Mouse (Mus musculus) kidney, adult 9 months (tissue): ENCODE results near the gene Errfi1.
"Not testable (repeated sequence)": the region's sequence is repeated elsewhere in the genome, so short reads cannot be mapped to it uniquely, and the experiment has no call there.

Source experiments
- DNase-seq: peaks from one replicate; pipeline ENCODE4 v3.0.0; 2022

Errfi1 gene

GRCm38 (mm10) chr4:150849964-150850363, 3.8 kb upstream of the Errfi1 start:
- no peak for DNase-seq

- peak; percentile 85 for DNase-seq
Measured at GRCm38 (mm10) chr4:150850893-150851292, 2.8 kb upstream of the Errfi1 start.

GRCm38 (mm10) chr4:150852045-150852444, 1.7 kb upstream of the Errfi1 start:
- peak; percentile 88 for DNase-seq

DNA sequence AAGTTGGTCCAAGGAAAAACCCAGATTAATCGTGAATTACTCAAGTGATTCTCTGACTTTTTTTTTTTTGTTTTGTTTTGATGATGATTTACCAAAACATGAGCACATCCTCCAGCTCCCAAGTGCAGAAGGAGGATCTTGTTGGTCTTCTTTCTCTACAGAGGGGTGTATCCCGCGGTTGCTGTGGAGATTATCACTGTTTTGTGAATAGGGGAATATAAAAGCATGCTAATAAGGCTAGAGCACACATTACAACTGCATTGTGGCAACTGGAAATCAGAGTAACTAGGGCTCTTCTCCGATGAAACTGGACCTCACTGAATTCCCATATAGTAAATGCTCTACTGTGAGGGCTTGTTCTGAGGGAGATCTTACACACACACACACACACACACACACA, 1.2 kb upstream of the Errfi1 start:
- no peak for DNase-seq

DNA sequence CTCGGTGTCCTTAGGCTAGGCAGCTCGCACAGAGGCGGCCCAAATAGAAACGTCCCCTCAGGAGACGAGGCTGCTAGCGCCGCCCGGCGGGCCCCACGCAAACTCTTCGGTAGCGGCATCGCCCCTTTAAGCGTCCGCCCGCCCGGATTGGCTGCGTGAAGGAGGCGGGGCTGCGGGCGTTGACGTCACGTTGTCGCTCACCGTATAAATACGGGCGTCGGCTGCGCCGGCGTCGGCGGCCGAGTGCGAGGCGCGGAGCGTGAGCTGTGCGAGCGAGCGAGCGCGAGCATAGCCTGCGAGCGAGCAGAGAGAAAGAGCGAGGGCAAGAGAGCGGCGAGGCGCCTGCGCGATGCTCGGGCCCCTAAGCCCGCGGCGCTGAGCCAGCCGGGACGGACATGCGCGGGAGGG, 1.1 kb downstream of the Errfi1 start:
- DNase-seq = peak; percentile 96

DNA sequence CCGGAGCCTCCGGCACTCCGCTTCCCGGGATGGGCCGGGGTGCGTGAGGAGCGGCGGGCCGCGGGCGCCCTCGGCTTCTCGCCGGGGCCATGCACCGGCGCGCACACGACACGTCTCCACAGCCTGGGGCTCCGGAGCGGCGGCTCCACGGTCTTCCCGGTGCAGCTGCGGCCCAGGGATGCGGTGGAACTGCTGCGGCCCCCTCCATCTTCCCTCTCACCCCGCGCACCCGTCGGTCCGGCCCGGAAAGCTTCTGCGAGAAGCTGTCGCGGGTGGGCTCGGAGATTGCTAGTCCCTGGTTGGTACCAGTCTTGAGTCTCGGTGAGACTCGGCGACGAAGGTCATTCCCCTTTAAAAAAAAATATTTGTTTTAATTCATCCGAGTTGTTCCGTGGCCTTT, 1.6 kb downstream of the Errfi1 start:
- no peak for DNase-seq

DNA sequence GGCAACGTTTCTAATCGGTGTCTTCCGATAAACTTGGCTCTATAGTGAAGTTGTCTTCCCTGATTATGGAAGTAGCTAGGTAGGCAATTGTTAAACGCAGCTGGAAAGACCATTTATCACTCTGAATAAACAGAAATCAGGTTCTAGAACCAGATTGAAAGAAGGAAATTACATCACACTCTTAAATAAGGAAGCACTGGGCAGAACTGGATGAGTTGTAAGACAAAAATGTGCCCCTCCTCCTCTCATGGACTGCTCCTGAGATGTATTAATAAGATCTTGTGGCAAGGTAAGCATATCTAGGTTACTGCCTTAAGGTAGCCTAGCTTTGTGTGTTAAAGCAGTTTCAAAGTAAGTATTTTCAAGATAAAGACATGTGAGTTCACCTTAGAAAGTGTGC, 6.8 kb downstream of the Errfi1 start:
- DNase-seq = peak; percentile 45

GRCm38 (mm10) chr4:150861161-150861560, 7.4 kb downstream of the Errfi1 start:
- DNase-seq = peak; percentile 25

DNA sequence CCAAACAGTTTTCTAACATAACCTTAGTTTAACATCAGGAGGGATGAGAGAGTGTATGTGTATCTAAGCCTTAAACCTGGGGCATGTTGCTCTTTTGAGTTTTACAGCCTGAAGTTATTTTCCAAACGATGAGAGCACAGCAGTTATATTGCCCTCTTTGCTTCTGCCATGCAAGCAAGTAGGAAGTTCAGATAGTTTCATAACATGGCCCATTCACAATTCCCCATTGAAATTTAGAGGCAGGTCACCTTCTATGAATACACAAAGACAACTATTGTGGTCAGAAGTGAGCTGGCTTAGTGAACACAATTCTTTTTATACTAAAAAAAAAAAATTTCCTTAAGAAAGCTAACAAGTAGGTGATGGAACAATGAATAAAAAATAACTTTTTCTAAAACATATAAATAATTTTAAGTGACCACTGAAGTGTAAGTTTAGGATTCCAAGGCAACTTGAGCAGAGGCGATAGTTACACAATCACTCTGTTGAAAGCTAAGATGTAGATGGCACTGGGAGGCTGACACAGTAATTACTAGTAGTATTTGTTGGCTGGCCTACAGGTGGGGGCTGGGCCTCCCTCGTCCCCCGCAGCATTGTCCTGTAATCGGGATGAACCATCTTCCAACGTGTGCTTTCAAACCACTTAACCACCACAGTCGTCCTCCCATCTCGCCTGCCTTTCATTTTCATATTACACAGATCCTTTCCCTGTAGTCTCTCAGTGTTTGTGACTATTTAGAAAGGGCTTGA, 9.1 kb downstream of the Errfi1 start:
- peak; percentile 37 for DNase-seq

- peak; percentile 59 for DNase-seq
Measured at GRCm38 (mm10) chr4:150865371-150865770, 11.7 kb downstream of the Errfi1 start.

DNA sequence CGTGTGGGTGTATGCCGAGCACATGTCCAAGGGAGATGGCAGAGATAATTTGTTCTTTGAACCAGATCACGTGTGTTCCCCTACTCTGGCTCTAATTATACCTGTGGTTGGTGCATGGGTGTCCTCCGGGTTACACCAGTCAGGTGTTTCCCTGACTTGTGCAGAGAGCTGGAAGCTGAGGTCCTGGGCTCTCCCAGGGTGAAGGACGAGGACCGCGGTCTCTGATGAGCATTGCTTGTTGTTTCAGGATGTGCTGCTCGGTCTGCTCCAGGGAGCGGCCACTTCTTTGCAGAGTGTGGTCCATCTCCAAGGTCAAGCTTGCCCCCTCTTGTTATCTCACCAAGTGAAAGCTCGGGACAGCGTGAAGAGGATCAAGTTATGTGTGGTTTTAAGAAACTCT, 12.3 kb downstream of the Errfi1 start:
- peak; percentile 44 for DNase-seq

DNA sequence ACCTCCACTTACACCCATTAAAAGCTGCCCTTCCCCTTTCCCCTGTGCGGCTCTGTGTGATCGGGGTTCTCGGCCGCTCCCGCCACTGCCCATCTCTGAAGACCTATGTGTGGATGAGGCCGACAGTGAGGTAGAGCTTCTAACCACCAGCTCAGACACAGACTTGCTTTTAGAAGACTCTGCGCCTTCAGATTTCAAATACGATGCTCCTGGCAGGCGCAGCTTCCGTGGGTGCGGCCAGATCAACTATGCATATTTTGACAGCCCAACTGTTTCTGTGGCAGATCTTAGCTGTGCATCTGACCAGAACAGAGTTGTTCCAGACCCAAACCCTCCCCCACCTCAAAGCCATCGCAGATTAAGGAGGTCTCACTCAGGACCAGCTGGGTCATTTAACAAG, 12.8 kb downstream of the Errfi1 start:
- DNase-seq = no peak

DNA sequence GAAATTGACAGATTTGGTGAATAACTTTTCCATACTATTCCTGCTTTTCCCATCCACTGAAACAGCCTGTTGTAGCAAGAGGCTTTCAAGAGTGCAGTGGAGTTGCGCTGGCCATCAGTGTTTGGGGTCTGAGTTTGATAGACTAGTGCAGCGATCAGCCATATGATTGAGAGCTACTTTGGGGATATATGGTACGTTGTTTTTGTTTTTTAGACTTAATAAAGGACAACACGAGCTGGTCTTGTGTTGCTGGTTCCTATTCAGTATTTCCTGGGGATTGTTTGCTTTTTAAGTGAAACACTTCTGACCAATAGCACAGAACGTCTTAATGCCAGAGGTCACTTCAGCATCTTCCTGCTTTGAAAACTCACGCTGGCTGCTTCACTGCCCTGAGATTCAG, 14.4 kb downstream of the Errfi1 start:
- no peak for DNase-seq

DNA sequence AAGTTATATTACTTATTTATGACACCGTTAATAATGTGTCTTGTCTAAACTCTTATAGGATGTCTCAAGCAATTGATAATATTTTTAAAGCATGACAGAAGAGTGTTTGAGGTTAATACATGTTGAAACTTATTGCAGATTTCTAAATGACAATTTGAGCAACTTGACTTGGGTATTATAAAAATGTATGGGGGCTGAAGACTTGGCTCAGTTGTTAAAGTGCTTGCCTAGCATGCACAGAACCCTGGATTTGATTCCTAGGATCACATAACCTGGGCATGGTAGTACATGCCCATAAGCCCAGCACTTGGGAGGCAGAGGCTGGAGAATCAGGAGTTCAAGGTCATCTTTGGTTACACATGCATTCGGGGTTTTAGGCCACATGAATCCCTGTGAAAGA, 15.1 kb downstream of the Errfi1 start:
- DNase-seq = no peak

DNA sequence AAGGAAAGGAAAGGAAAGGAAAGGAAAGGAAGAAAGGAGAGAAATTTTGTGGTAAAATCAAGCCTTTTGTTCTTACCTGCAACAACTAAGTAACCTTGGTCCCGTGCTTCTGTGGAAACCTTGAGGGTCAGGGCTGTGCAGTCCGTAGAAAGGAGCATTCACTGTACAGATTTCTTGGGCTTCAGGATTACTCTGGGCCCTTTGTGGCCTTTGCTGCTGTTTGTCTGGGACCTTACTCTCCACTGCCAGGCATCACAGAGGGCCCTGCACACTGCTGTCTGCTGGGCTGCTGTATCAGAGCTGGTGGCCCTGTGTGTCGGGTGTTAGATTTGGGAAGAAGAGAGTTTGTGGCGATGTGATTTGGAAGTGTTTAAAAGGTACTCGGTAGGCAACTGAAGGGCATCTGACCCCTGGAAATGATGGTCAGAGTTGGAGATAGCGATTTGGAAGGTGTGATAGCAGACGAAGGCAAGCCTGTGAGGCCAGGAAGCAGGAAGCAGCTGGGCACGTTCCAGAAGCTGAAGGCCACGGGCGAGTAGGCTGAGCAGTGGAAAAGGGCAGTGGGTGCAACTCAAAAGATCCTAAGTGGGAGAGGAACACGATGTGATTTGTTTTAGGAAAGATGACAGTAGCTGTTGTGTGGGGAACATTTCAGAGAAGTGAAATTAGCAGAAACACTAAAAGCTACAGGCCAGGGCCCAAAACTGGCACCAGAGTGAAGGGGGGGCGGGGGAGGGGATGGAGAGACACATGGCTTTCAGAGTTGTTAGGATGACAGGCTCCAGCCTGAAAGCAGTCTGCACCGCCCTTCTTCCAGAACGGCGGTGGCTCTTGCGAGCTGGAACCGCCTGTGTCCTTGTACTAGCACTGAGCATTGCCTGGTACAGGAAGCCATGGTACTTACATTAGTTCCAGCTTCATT, 15.8 kb downstream of the Errfi1 start:
- DNase-seq = peak; percentile 58

GRCm38 (mm10) chr4:150870963-150871391, 17.3 kb downstream of the Errfi1 start:
- DNase-seq = peak; percentile 67

- DNase-seq = peak; percentile 81
Measured at GRCm38 (mm10) chr4:150871392-150872138, 17.8 kb downstream of the Errfi1 start.

GRCm38 (mm10) chr4:150872139-150872651, 18.5 kb downstream of the Errfi1 start:
- DNase-seq = peak; percentile 71

DNA sequence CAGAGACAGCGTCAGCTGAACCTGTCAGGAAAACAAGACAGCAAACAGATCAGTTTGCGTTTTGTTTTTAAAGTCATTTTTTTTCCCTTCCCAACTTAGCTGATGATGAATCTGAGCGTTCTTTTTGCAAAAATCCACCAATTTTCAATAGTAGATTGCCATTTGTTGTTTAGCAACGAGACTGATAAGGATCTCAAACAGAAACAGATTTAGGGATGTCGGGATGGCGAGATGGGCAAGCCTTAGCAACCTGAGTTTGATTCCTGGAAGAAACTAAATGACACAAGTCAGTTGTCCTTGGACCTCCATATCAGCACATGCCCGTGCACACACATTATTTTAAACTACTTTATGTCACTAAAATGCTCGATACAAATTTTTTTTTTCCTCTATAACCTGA, 19.0 kb downstream of the Errfi1 start:
- DNase-seq = no peak

DNA sequence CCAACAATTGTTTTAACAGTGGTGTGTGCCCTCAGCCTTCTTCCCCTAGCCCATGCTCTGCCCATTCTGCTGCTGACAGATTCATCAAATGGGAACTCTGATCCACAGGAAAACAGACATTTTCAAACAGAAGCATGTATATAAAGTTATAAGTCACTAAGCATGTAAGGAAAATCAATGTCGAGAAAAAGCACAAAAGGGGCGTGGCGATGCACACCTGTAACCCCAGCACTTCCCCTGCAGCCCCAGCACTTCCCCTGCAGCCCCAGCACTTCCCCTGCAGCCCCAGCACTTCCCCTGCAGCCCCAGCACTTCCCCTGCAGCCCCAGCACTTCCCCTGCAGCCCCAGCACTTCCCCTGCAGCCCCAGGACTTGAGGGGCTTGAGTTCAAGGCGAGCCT, 20.7 kb downstream of the Errfi1 start:
- not testable (repeated sequence) for DNase-seq

DNA sequence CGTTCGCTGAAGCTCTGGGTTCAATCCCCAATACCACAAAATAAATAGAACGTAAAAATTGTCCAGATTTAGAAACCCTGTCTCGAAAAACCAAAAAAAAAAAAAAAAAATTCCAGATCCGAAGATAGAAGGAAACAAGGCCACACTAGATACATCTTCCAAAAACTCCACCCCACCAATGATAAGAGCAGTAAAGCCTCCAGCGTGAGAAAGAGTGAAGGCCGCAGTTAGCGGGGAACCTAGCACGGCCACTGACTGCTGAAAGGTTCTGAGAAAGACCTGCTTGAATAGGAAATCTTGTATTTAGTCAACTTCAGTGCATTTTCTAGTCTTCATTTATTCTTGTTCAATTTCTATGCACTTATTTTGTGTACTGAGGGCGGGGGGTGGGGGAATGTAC, 21.7 kb downstream of the Errfi1 start:
- DNase-seq = no peak

DNA sequence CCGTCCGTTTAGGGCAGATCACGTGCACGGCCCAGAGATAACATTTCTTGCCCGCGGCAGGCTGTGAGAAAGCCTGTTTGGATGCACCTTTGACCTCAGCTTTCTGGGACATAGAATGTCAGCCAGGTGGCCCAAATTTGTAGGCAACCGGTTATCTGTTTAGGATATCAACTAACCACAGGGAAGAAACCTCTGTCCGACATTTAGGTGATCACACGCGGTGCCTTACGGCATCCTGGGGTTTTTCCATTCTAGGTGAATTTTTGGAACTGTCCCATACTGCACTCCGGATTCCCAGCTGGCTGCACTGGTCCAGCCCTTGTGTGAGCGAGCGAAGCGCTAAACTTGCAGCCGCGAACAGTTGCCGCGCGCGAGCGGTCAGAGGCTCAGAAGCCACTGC, 25.9 kb downstream of the Errfi1 start:
- DNase-seq = no peak

DNA sequence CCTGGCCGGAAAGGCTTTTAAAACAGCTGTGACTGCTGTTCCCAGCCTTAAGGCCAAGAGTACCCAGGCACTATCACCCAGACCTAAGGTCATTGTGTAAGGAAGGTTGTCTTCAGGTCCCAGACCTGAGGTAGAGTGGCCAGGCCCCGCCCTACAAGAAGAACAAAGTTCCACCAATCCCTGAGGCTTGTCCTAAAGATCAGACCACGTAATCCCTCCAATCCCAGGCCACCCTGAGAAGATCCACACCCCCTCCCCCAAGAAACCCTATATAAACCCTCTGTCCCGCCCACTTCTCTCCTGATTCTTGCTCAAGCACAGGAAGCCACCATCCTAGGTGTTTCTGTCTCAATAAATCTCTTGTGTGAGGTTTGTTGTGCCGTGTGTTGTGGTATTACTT, 26.6 kb downstream of the Errfi1 start:
- DNase-seq = no peak
